Mouse (Mus musculus) cerebellum, adult 9-11 months (tissue): ENCODE measurements around the gene Sh3bp1.

Experiments
- DNase-seq: peaks from one replicate; pipeline ENCODE4 v3.0.0; 2022

The Sh3bp1 gene

GRCm38 (mm10) chr15:78916052-78916826 is 16.7 kb downstream of the Sh3bp1 start:
- DNase-seq: peak; percentile 80

DNA sequence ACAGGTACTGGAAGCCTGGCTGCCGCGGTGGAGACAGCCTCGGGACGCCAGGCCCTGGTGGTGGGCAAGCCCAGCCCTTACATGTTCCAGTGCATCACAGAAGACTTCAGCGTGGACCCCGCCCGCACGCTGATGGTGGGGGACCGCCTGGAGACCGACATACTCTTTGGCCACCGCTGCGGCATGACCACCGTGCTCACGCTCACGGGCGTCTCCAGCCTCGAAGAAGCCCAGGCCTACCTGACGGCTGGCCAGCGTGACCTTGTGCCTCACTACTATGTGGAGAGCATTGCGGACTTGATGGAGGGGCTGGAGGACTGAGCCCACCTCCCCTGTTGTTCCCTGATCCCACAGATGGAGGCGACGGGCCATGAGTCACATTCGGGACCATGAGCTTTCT is 18.6 kb downstream of the Sh3bp1 start:
- DNase-seq: peak; percentile 57

GRCm38 (mm10) chr15:78919914-78920313 is 20.3 kb downstream of the Sh3bp1 start:
- DNase-seq: no peak

GRCm38 (mm10) chr15:78922700-78923099 is 23.1 kb downstream of the Sh3bp1 start:
- no peak for DNase-seq

DNA sequence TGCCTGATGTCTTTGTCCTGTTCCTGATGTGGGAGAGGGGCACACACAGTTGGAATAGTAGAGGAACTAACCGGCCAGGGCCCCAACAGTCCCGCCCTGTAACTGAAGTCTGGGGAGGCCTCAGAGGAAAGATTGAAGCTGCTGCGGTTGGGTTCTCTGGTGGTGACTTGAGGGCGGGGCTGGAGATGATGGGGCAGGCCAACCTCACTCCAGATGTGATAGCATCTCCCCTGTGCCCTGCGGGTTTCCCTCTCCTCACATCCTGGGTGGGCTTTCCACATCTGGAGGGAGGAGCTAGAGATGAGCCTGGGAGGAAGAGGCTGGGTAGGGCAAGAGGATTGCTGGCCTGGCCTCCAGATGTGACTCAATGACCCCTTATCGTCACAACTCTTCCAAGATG is 24.0 kb downstream of the Sh3bp1 start:
- no peak for DNase-seq

DNA sequence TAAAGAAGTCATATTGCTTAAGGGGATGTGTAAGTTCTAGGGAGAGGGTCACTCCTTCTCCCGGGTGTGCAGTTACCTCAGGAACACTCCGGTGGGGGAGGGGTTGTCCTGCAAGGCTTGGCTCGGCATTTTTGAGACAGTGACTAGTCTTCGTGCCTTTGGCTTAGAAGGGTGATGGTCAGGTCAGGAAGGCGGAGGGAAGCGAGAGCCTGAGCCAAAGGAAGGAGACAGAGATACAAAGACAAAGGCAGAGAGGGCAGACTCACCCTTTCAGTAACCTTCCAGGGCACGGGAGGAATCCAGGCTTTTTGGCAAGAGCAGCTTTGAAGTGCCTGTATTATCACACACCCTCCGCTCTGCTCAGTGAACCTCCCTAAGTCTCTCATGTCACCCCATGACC is 25.6 kb downstream of the Sh3bp1 start:
- DNase-seq: no peak

- peak; percentile 85 for DNase-seq
Measured at GRCm38 (mm10) chr15:78926021-78926919, 26.7 kb downstream of the Sh3bp1 start, which contains the start of gene Lgals1. Gene Lgals1 (plus strand): TSS chr15:78926725.

GRCm38 (mm10) chr15:78927021-78927787 is 27.6 kb downstream of the Sh3bp1 start:
- DNase-seq: peak; percentile 69

GRCm38 (mm10) chr15:78927788-78928457 is 28.4 kb downstream of the Sh3bp1 start:
- DNase-seq: peak; percentile 55

GRCm38 (mm10) chr15:78928539-78928938 is 29.0 kb downstream of the Sh3bp1 start:
- no peak for DNase-seq

DNA sequence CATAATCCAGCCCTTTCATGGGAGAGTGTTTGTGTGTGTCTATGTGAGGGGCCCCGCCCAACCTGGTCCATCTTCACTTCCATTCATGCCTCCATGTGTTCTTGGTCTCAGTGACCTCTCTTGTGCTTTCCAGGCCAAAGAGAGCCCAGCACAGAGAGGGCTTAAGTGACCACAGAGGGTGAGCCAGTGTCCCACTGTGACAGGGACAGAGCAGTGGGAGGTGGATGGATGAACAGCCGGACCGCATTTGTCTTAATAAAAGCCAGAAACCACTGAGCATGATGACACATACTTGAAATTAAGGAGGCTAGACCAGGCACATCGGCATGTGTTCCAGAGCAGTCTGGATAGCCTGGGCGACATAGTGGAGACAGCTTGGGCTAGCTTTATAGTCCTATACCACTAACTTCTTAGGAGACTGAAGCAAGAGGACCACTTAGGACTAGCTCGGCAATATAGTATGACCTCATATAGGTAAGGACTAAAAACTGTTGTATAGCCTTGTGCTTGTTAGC is 30.7 kb downstream of the Sh3bp1 start:
- no peak for DNase-seq

DNA sequence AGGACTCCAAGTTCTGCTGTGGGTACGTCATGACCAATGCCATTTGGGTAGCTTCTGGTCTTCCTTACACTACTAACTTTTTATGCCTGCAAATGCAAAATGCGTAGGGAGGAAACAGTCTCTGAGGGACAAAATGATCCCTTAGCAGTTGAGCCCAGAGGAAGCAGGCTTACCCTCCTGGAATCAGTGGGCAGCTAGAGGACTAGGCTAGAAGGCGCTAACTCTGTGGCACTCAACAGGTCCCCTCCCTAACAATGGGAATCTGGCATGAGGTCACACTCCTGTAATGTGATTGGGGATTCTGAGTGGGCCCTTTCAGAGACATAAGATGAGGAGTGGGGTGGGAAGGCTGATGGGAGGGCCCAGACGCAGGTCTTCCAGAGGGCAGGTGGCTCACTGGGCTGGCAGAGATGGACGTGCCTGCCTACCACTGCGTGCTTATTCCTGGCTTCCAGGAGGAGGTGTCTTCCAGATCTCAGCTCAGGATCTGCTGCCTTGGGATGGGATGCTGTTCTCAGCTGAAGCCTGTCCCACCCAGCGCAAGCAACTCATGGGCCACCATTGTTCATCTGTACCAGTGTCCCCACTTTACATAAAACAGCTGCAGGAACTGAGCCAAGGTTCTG is 31.3 kb downstream of the Sh3bp1 start:
- DNase-seq: no peak

- no peak for DNase-seq
Measured at GRCm38 (mm10) chr15:78931577-78931976, 32.0 kb downstream of the Sh3bp1 start.

DNA sequence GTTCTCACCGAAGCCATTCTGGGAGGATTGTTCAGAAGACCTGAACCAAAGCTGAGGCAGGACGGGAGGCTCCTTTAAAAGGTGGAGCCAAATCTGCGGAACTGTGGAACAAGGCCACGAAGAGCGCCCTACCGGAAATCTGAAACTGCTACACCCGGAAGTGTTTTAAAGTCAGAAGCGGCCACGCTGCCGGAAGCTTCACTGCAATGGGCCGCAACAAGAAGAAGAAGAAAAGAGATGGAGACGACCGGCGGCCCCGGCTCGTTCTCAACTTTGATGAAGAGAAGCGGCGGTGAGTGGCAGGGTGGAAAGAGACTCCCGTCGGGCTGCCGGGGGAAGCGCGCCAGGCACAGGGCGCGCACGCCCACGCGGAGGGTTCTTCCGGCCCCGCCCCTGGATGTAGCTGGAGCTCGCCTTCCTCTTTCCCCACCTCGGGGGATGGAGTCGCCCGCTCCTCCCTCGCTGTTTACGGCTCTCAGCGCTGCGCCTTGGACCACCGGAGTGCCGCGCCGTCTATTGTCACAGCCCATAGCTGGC is 35.3 kb downstream of the Sh3bp1 start, which contains the start of gene Nol12:
Gene Nol12, plus strand, starts transcription at position 150 of the 537 bp plus-strand sequence.
- peak; percentile 84 for DNase-seq

DNA sequence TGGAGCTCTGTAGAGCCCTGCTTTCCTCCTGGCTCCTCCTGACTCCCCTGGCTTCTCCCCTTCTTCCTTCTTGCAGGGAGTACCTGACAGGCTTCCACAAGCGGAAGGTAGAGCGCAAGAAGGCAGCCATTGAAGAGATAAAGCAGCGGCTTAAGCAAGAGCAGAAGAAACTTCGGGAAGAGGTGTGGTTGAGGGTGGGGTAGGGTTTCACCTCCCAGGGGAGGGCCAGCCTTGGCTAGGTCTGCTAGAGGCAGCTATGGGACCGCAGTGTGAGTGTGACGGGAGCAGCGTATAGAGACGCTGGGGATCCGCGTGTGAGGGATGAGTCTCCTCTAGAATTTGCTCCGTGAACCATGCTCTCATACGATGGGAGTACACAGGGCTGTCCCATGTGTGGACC is 36.8 kb downstream of the Sh3bp1 start:
- no peak for DNase-seq

- DNase-seq: no peak
Measured at GRCm38 (mm10) chr15:78937311-78937710, 37.7 kb downstream of the Sh3bp1 start.

DNA sequence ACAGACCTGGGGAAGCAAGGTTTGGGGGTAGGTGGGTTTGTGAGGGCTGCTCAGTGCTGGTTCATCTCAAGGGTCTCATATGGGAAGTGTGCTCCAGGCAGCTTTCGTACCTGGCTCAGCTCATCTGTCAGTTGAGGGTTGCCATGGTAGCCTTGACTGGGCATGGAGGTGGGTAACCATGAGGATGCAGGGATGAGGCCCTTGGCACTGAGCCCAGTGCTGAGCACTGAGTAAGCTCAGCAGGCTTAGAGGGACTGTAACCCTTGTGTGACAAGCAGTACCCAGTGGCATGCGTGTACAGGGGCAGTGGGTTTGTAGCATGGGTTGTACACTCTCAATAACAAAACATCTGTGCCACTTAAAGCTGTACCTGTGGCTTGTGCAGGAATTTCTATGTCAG is 38.4 kb downstream of the Sh3bp1 start:
- no peak for DNase-seq

GRCm38 (mm10) chr15:78940325-78940724 is 40.8 kb downstream of the Sh3bp1 start:
- no peak for DNase-seq

GRCm38 (mm10) chr15:78942663-78943062 is 43.1 kb downstream of the Sh3bp1 start:
- DNase-seq: peak; percentile 88

- peak; percentile 47 for DNase-seq
Measured at GRCm38 (mm10) chr15:78946232-78946631, 46.7 kb downstream of the Sh3bp1 start.

DNA sequence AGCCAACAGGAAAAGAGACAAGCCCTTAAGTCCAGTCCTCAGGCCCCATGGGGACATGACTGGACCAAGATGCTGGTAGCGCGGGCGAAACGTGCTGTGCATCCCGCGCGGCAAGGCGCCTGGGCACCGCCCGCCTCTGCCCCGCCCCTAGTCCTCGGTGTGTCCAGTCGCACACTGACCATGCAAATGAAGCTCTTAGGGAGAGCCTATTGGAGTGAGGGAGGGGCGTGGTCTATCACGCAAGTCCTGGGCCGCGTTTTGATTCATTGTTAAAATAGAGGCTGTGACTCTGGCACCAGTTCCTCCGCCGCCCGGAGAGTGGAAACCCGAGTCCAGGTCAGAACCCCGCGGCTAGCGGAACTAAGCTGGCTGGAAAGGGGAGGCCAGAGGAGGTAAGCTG is 48.1 kb downstream of the Sh3bp1 start, which contains the start of gene Triobp:
Gene Triobp, plus strand, starts transcription at position 68 of the 400 bp plus-strand sequence.
- peak; percentile 94 for DNase-seq
